Mouse (Mus musculus): ENCODE measurements around the gene Acad12. TPM values are rescaled to one million over a fixed set of nuclear protein-coding genes. Genes with fewer than 3 reads are reported as not detected.

Gene Acad12
- polyA plus RNA-seq, 1 experiment from 2014 or later = 6.7 TPM

DNA sequence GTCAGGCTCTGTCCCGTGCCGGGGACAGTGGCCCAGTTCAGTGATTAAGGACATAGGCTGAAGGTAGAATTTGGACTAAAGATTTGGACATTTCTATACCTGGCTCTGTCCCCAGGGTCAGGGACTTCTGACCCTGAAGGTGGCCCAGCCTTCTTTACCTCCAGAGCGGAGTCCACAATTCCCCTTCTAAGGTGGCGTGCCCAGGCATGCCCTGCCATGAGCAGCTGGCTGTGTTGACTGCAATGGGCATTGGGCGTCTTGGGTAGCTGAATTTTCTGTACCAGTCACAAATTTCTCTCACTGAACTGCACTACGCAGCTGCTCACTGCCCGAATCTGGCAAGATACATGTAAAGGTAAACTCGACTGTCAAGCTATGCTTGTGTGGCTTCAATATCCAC is 36.8 kb downstream of the Acad12 start:
- peaks cover 16% of the 10 kb centered on the region for H3K4me1 ChIP-seq (ENCODE audit: control insufficient read depth, insufficient read depth, low read length)
- no peaks in the 10 kb centered on the region for H3K9me3 ChIP-seq (replicated peaks; ENCODE audit: control insufficient read depth, low read length)
- no peak for ATAC-seq (replicated peaks; ENCODE audit: extremely low read depth, insufficient read depth, low FRiP score)
- WGBS = 86% methylated on average over 8 of the region's 8 CpGs
- no peak overlapping the region for H3K9ac ChIP-seq (ENCODE audit: low read length)
- no peak overlapping the region for H3K4me3 ChIP-seq (ENCODE audit: low read length)
- no peaks in the 10 kb centered on the region for H3K27me3 ChIP-seq (ENCODE audit: control insufficient read depth, insufficient read depth, low read length)
- 0 out of 2 replicates have a peak, but pooled peaks cover 7% of the 10 kb centered on the region for H3K36me3 ChIP-seq (ENCODE audit: control insufficient read depth, insufficient read depth)
- H3K4me2 ChIP-seq (ENCODE audit: low read depth, low read length) = no peak overlapping the region
- H3K27ac ChIP-seq (ENCODE audit: low read length) = no peak overlapping the region

- ATAC-seq (replicated peaks; ENCODE audit: extremely low read depth, insufficient read depth, low FRiP score) = no peak
- H3K36me3 ChIP-seq (ENCODE audit: control insufficient read depth, insufficient read depth) = 0 out of 2 replicates have a peak, but pooled peaks cover 9% of the 10 kb centered on the region
- H3K9me3 ChIP-seq (replicated peaks; ENCODE audit: control insufficient read depth, low read length) = no peaks in the 10 kb centered on the region
- WGBS = 70% methylated on average over 11 of the region's 11 CpGs
- H3K27ac ChIP-seq (ENCODE audit: low read length) = no peak overlapping the region
- no peak overlapping the region for H3K9ac ChIP-seq (ENCODE audit: low read length)
- no peak overlapping the region for H3K4me2 ChIP-seq (ENCODE audit: low read depth, low read length)
- no peaks in the 10 kb centered on the region for H3K27me3 ChIP-seq (ENCODE audit: control insufficient read depth, insufficient read depth, low read length)
- no peaks in the 10 kb centered on the region for H3K4me1 ChIP-seq (ENCODE audit: control insufficient read depth, insufficient read depth, low read length)
- H3K4me3 ChIP-seq (ENCODE audit: low read length) = no peak overlapping the region
These were observed 41.7 kb downstream of the Acad12 start for GRCm38 (mm10) chr5:121576927-121577488.

GRCm38 (mm10) chr5:121575867-121576266 is 42.9 kb downstream of the Acad12 start:
- no peaks in the 10 kb centered on the region for H3K4me1 ChIP-seq (ENCODE audit: control insufficient read depth, insufficient read depth, low read length)
- 91% methylated on average over 11 of the region's 11 CpGs for WGBS
- H3K36me3 ChIP-seq (ENCODE audit: control insufficient read depth, insufficient read depth) = 0 out of 2 replicates have a peak, but pooled peaks cover 9% of the 10 kb centered on the region
- H3K4me3 ChIP-seq (ENCODE audit: low read length) = no peak overlapping the region
- H3K9ac ChIP-seq (ENCODE audit: low read length) = no peak overlapping the region
- H3K27me3 ChIP-seq (ENCODE audit: control insufficient read depth, insufficient read depth, low read length) = no peaks in the 10 kb centered on the region
- no peak overlapping the region for H3K27ac ChIP-seq (ENCODE audit: low read length)
- H3K4me2 ChIP-seq (ENCODE audit: low read depth, low read length) = no peak overlapping the region
- no peak for ATAC-seq (replicated peaks; ENCODE audit: extremely low read depth, insufficient read depth, low FRiP score)
- no peaks in the 10 kb centered on the region for H3K9me3 ChIP-seq (replicated peaks; ENCODE audit: control insufficient read depth, low read length)

GRCm38 (mm10) chr5:121574145-121574544 is 44.6 kb downstream of the Acad12 start:
- 87% methylated on average over 13 of the region's 13 CpGs for WGBS
- Histone ChIP-seq H3K27ac (ENCODE audit: low read length) (no peak overlapping the region), H3K27me3 (ENCODE audit: control insufficient read depth, insufficient read depth, low read length) (no peaks in the 10 kb centered on the region), H3K4me2 (ENCODE audit: low read depth, low read length) (no peak overlapping the region), H3K9me3 (replicated peaks; ENCODE audit: control insufficient read depth, low read length) (no peaks in the 10 kb centered on the region), H3K4me3 (ENCODE audit: low read length) (no peak overlapping the region), H3K9ac (ENCODE audit: low read length) (no peak overlapping the region), H3K36me3 (ENCODE audit: control insufficient read depth, insufficient read depth) (0 out of 2 replicates have a peak, but pooled peaks cover 4% of the 10 kb centered on the region), H3K4me1 (ENCODE audit: control insufficient read depth, insufficient read depth, low read length) (0 out of 2 replicates have a peak, but pooled peaks cover 3% of the 10 kb centered on the region)
- ATAC-seq (replicated peaks; ENCODE audit: extremely low read depth, insufficient read depth, low FRiP score) = no peak

DNA sequence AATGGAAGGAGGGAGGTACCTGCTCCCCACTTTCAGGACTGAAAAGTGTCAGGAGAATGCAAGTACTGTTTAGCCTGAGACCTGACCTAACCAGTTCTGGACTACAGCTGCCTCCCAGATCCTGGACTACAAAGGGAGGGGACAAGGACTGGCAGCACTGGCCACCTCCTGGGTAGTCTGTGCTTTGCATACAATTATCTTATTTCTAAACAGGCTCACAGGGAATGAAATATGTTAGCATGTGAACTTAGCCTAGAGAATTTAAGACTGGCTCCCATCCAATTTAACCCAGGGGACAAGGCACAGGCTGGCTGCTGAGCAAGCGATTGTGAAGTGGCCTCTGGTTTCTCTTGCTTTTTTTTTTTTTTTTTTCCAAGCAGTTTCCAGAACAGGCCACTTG is 48.0 kb downstream of the Acad12 start:
- 0 out of 2 replicates have a peak, but pooled peaks cover 6% of the 10 kb centered on the region for H3K4me1 ChIP-seq (ENCODE audit: control insufficient read depth, insufficient read depth, low read length)
- H3K9me3 ChIP-seq (replicated peaks; ENCODE audit: control insufficient read depth, low read length) = no peaks in the 10 kb centered on the region
- H3K27ac ChIP-seq (ENCODE audit: low read length) = no peak overlapping the region
- ATAC-seq (replicated peaks; ENCODE audit: extremely low read depth, insufficient read depth, low FRiP score) = no peak
- 0 out of 2 replicates have a peak, but pooled peaks cover 2% of the 10 kb centered on the region for H3K36me3 ChIP-seq (ENCODE audit: control insufficient read depth, insufficient read depth)
- H3K4me3 ChIP-seq (ENCODE audit: low read length) = no peak overlapping the region
- 33% methylated on average over 1 of the region's 1 CpGs for WGBS
- no peak overlapping the region for H3K9ac ChIP-seq (ENCODE audit: low read length)
- no peak overlapping the region for H3K4me2 ChIP-seq (ENCODE audit: low read depth, low read length)
- H3K27me3 ChIP-seq (ENCODE audit: control insufficient read depth, insufficient read depth, low read length) = no peaks in the 10 kb centered on the region

DNA sequence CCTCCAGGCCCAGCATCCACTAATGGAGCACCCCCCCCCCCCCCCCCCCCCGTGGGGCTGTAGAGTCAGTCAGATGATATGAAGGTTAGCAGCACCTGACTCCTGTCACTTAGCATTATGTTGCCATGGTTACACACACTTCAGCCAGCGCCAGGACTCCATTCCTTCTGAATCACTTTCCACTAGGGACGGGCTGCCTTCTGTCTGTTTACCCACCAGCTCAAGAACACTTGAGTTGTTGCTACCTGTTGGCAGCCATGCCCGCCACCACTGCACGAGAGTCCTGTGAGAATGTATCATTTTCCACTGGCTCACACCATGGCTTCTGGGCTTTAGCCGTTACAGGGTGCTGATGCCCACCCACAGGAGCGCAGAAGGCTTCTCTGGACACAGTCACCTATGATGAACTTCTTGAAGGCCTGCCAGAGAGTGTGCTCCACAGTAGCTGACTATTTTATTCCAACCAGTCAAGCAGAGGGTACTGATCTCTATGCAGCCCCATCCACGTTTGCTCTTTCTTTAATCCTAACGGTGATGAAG is 48.8 kb downstream of the Acad12 start:
- ATAC-seq (replicated peaks; ENCODE audit: extremely low read depth, insufficient read depth, low FRiP score) = no peak
- Histone ChIP-seq H3K9me3 (replicated peaks; ENCODE audit: control insufficient read depth, low read length) (no peaks in the 10 kb centered on the region), H3K27ac (ENCODE audit: low read length) (no peak overlapping the region), H3K36me3 (ENCODE audit: control insufficient read depth, insufficient read depth) (0 out of 2 replicates have a peak, but pooled peaks cover 2% of the 10 kb centered on the region), H3K4me3 (ENCODE audit: low read length) (no peak overlapping the region), H3K27me3 (ENCODE audit: control insufficient read depth, insufficient read depth, low read length) (no peaks in the 10 kb centered on the region), H3K4me2 (ENCODE audit: low read depth, low read length) (no peak overlapping the region), H3K9ac (ENCODE audit: low read length) (no peak overlapping the region), H3K4me1 (ENCODE audit: control insufficient read depth, insufficient read depth, low read length) (0 out of 2 replicates have a peak, but pooled peaks cover 6% of the 10 kb centered on the region)
- WGBS = 71% methylated on average over 9 of the region's 9 CpGs

DNA sequence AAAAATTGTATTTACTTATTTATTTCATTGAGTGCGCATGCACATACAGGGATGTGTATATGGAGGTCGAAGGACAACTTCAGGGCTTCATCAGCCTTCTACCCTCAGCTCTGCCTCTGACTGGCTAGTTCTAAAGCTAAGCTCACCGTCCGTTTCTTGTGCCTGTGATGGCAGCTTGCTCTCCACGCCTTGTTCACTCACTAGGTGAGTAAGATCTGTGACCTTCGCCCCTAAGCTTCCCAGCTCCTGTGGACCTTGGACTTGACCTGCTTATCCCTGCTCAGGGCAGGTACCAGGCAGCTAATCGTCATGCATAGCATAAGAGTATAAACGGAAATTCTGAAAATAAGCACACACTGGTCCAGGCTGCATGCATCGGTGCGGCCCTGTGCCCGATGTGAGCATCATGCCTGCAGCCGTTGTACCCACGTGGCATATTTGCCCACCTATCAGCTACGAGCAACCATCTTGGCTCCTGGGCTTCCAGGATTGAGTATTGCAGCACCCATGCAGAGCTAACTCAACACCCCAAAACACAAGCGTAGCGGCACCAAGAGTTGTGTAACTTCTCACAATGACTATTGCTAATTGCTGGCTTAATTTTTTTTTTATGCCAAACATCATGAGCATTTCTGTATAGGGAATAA is 52.6 kb downstream of the Acad12 start:
- H3K36me3 ChIP-seq (ENCODE audit: control insufficient read depth, insufficient read depth) = no peaks in the 10 kb centered on the region
- no peaks in the 10 kb centered on the region for H3K9me3 ChIP-seq (replicated peaks; ENCODE audit: control insufficient read depth, low read length)
- WGBS = 90% methylated on average over 16 of the region's 16 CpGs
- H3K4me3 ChIP-seq (ENCODE audit: low read length) = no peak overlapping the region
- no peak overlapping the region for H3K9ac ChIP-seq (ENCODE audit: low read length)
- H3K4me2 ChIP-seq (ENCODE audit: low read depth, low read length) = no peak overlapping the region
- no peak overlapping the region for H3K27ac ChIP-seq (ENCODE audit: low read length)
- H3K27me3 ChIP-seq (ENCODE audit: control insufficient read depth, insufficient read depth, low read length) = no peaks in the 10 kb centered on the region
- ATAC-seq (replicated peaks; ENCODE audit: extremely low read depth, insufficient read depth, low FRiP score) = no peak
- 0 out of 2 replicates have a peak, but pooled peaks cover 8% of the 10 kb centered on the region for H3K4me1 ChIP-seq (ENCODE audit: control insufficient read depth, insufficient read depth, low read length)

GRCm38 (mm10) chr5:121564468-121564895 is 54.3 kb downstream of the Acad12 start:
- H3K9ac ChIP-seq (ENCODE audit: low read length) = peak overlapping the region; percentile 54; the same call in 1 of the 2 replicates
- WGBS = 11% methylated on average over 11 of the region's 11 CpGs
- no peaks in the 10 kb centered on the region for H3K9me3 ChIP-seq (replicated peaks; ENCODE audit: control insufficient read depth, low read length)
- 0 out of 2 replicates have a peak, but pooled peaks cover 5% of the 10 kb centered on the region for H3K4me1 ChIP-seq (ENCODE audit: control insufficient read depth, insufficient read depth, low read length)
- H3K4me3 ChIP-seq (ENCODE audit: low read length) = peak overlapping the region; percentile 26; the same call in 1 of the 2 replicates
- no peak overlapping the region; the same call in 1 of the 2 replicates for H3K27ac ChIP-seq (ENCODE audit: low read length)
- H3K36me3 ChIP-seq (ENCODE audit: control insufficient read depth, insufficient read depth) = no peaks in the 10 kb centered on the region
- H3K4me2 ChIP-seq (ENCODE audit: low read depth, low read length) = peak overlapping the region; percentile 58
- no peaks in the 10 kb centered on the region for H3K27me3 ChIP-seq (ENCODE audit: control insufficient read depth, insufficient read depth, low read length)
- ATAC-seq (replicated peaks; ENCODE audit: extremely low read depth, insufficient read depth, low FRiP score) = no peak

DNA sequence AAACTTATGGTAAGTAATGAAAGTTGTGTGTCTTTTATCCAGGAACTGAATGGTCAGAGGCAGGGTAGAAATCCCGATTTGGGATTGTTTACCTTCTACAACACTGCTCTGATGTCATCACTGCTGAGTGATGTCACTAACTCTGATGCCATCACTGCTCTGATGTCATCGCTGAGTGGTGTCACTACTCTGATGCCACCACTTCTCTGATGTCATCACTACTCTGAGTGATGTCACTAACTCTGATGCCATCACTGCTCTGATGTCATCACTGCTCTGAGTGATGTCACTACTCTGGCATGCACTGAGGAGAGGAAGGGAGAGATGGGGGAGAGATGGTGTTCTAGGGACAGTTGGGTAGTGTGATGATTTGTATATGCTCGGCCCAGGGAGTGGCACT is 56.3 kb downstream of the Acad12 start:
- Histone ChIP-seq H3K9me3 (replicated peaks; ENCODE audit: control insufficient read depth, low read length) (no peaks in the 10 kb centered on the region), H3K4me2 (ENCODE audit: low read depth, low read length) (no peak overlapping the region), H3K9ac (ENCODE audit: low read length) (no peak overlapping the region), H3K4me1 (ENCODE audit: control insufficient read depth, insufficient read depth, low read length) (0 out of 2 replicates have a peak, but pooled peaks cover 5% of the 10 kb centered on the region), H3K4me3 (ENCODE audit: low read length) (no peak overlapping the region), H3K27me3 (ENCODE audit: control insufficient read depth, insufficient read depth, low read length) (no peaks in the 10 kb centered on the region), H3K36me3 (ENCODE audit: control insufficient read depth, insufficient read depth) (no peaks in the 10 kb centered on the region), H3K27ac (ENCODE audit: low read length) (no peak overlapping the region)
- no peak for ATAC-seq (replicated peaks; ENCODE audit: extremely low read depth, insufficient read depth, low FRiP score)
- WGBS = 76% methylated on average over 3 of the region's 3 CpGs

Measured in heart, embryonic 16.5 days (tissue).